Mouse (Mus musculus) heart, adult 8-10 months (tissue): ENCODE measurements at regions not wholly inside any gene's neighbourhood (a gene's known extent, or its start where the extent isn't known, plus 50 kb on each side); places are given as distances from the start of the nearest gene placed in this dataset.
A peak's percentile ranks its signal among the peaks of the same experiment; 100 is the strongest.

Experiments
- DNase-seq: peaks from one replicate; pipeline ENCODE4 v3.0.0; 2022; ENCODE audit warnings: low spot score

DNA sequence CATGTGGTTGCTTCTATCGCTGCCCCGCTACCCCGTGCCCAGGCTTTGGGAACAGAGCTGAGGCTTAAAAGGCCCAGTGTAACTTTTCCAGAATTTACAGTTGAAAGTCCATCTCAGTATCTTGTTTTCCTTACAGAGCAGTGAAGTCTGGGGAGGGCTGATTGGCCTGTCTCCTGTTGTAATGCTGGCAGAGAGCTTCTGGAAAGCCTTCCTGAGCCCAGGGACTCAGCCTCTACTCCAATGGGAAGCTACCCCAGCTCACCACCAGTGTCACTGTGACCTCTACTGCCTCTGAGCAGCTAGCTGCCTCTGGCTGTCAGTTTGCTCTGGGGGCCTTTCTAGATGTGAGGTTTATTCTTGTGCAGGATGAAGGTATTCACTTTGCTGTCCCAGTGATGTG is 87.5 kb downstream of the Kcnrg start:
- no peak for DNase-seq

DNA sequence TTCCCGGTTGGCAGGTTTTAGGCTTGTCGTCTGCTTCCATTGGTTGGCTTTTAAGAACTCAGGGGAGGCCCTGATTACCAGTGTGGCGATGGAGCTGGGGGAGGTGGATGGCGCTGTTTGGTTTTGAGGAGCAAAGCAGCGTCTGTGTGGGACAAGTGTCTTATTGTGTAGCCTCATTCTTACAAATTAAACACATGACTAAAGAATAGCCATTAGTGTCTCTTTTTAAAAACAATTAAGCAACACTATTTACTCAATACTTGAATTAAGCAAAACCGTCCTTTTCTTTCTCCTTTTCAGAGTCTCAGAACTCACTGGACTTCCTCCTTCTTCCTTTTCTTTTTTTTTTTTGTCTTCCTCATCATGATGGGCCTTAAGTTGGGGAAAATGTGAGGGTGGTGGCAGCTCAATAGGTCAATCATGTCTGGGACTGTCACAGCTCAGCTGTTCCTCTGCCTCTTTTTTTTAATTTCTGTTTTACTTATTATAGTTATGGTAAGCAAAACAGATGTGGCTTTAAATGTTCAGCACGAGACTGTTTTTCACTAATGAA is 89.1 kb downstream of the Kcnrg start:
- no peak for DNase-seq

DNA sequence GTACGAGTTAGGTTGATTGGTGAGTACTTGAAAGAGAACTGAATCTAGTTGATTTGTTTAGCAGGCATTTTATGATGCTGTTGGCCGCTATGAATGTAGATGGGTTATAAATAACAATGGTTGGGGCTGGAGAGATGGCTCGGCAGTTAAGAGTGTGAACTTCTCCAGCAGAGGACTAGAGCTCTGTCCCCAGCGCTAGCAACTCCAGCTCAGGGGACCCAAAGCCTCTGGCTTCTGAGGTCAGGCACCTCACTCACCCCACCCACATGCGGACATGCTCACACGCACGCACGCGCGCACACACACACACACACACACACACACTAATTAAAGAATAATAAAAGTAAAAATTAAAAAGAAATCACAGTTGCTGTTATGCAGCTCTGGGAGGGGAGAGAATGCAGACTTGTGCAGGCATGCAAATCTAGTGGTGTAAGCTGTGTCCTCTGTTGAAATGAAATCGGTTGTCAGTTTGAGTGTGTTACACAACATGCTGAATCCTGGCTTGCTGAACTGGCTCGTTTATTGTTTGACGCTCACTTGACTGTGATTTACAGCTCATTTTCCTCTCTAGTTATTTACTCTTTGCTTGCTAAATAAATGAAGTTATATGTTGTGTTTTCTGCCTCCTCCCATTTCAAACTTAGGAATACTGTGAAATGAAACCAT is 89.8 kb downstream of the Kcnrg start:
- DNase-seq, result no peak

DNA sequence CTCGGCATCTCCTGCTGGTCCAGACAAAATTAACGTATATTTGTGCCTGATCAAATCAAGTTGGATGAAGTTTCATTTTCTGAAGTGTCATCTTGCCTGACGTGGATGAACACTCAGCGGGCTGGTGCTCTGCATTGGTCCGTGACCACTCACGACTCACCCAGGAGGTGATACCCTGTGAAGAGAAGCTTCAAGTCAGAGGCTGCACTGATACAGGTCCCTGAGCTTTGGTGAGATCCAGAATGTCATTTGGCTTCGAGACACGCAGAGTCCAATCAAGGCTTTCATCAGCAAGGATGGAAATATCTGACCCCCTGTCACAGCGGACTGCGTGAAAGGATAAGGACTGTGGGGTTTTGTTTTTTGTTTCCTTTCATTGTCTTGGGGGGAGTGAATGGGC is 90.4 kb downstream of the Kcnrg start:
- no peak for DNase-seq

DNA sequence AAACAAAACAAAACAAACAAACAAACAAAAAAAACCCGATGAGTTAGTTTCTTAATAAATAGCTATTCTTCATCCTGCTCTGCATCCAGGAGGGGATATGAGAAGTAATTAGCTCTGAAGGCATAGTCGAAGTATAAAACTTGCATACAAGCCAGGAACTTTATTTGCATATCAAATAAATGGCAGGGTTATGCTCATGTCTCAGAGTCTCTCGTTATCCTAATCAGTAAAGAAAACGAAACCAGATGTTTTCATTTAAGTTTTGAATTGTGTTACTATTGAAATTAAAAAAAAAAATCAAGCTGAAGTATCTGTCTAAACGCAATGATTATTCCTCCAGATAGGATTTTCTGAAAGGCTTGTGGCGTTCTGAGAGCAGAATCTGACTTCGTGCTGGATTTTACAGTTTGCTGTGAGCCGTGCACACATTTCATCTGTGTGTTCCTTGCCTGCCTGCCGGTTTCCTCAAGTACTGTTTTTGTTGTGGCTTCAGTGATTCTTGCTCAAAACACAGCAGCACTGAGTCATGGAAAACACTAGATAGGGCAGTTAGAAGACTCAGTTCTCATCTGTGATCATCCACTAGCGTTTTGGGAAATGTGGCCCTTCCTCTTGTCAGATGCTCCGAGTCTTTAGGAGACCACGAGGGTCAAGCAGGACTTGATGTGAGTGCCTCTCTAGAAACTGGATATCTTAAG is 91.2 kb downstream of the Kcnrg start:
- no peak for DNase-seq

DNA sequence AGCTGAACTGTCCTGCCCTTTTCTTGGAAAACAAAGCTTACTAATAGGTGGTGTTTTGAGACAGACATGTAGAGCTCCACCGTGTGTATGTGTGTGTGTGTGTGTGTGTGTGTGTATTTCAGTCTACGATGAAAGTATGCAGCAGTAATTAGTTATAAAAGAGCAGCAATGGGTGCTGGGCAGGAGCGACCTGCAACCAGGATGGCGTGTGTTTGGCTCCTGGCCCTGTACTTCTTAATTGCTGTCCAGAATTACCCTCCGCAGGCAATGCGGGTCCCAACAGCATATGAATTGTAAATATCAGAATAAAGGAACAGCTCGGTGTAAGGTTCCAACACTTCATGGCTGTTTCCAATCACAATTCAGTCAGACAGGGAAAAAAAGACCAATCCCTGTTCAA is 92.4 kb downstream of the Kcnrg start:
- DNase-seq, result no peak

DNA sequence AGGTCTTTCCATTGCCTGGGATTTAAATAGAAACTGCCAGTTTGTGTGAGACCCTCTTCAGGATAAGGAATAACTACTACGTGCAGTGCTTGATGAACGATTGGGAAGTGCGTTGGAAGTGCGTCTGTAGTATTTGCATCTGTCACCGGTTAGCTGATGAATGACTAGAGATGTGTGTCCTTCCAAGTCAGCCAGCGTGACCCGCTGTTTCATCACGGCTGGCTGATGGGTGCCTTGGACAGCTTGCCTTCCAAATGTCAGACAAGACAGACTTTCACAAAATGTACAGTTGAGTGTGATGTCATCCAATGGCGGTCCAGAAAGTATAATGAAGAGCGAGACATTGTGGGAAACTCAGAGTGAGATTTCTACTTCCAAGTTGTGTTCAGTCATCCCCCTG is 93.9 kb downstream of the Kcnrg start:
- DNase-seq, result no peak

DNA sequence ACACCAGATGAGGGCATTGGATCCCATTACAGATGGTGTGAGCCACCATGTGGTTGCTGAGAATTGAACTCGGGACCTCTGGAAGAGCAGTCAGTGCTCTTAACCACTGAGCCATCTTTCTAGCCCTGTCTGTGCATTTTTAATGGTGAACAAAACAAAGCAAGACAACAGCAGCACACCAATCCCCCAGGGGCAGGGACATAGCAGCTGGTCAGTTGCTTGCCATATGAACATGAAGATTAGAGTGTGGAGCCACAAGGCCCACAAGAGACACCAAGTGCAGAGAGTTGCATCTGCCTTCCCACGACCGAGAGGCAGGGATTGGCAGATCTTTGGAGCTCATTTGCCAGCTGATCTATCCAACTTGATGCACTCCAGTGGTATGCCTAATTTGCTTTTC is 96.7 kb downstream of the Kcnrg start:
- DNase-seq, result no peak

DNA sequence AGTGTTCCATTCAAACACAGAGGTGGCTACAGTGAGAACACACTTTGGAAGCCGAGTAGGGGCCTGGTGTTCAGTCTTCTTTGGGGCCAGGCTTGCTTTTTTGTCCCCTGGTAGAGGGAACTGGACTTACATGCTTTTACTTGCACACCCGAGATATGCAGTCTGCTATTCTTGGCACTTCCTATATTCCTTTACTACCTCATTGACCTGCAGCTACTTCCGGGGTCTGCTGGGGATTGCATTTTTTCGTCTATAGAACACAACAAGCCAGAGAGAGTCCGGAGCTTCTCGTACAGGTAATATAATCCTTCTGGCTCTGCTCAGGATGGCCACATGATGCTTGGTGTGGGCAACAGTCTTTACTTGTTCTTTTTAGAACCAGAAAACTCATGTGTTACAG is 99.7 kb downstream of the Kcnrg start:
- DNase-seq, result no peak

DNA sequence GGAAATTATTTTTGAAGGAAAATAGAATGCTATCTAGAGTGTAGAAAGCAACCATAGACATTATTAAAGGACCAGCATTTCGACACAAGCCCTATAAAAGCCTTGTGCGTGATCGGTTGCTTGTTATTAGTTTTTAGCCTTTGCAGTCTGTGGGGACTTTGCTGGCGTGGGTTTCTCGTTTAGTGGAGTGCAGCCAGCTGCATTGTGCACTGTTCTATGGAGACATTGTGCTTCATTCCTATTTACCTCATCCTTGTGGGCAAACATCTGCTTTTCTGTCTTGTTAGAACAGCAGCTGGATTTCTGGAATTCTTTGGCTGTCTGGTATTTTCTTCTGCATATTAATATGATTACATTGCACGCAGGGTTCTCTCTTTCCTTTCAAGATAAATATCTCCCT is 101.1 kb downstream of the Kcnrg start:
- DNase-seq, result no peak

DNA sequence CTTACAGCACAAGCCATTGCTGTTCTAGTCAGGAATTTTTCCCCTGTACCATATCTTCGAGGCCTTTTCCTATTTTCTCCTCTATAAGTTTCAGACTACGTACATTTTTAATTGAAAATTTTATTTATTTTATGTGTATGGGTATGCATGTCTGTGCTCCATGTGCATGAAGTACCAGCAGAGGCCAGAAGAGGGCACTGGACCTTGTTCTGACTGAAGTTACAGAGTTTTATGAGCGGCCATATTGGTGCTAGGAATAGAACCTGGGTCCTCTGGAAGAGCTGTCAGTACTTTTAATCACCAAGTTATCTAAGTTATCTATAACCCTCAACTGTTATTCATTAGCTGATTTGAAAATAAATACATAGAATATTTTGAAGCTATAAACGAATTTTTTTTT is 108.5 kb downstream of the Kcnrg start:
- DNase-seq, result no peak

DNA sequence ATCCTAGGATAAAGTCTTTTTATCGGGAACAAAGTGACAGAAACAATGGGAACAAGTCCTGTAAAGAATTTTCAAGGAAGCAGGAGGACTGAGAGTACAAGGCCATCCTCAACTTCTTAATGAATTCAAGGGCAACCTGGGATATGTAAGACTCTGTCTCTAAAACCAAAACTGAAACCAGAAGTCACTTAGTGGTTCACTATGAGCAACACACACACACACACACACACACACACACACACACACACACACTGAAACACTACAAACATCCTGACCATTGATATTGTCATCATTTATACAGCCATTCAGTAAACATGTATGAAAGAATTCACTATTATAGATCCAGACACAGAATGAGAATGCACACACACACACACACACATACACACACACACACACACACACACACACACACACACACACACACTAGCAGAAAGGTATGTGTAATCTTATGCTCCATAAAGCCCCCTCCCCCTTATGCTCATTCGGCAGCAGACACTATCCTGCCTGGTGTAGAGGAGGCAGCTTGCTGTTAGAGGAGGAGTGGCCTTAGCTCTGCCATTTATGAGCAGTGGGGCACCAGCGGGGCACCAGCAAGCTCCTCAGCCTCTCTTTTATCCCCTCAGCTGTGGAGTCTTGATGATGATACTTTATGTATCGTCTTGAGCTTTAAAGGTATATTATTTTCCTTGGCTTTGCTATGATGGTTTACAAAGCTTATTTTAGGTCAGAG is 111.3 kb downstream of the Kcnrg start:
- DNase-seq, result no peak

DNA sequence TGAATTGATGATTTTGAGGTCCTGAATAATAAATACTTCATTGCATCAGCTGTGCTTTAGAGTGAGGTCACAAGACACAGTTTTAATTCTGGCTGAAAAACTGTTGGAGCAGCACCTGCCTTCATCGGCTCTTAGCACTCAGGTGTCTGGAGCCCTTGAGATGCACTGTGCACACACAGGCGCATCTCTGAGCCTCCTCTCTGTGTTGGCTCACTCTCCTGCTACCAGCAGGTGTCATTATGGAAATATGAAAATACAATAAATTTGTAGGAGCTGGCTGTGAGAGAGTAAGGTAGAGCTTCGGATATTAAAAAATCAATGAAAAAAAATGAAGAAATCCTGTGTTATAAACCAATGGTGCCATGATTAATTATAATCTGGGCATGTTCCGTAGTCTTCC is 114.0 kb downstream of the Kcnrg start:
- DNase-seq, result no peak

DNA sequence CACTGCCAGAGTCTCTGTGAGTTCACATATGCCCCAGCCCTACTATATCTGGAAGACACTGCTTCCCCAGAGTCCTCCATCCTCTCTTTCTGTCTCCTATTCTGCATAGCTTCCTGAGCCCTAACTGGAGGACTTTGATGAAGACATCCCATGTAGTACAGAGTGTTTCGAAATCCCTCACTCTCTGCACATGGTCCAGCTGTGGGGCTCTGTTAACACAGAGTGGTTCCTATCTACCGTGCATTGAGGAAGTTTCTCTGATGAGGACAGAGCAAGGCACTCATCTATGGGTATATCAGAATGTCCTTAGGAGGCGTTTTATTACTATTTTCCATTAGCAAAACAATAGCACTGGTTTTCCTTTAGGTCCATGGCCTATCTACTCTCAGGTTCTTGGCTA is 117.7 kb downstream of the Kcnrg start:
- DNase-seq, result no peak

DNA sequence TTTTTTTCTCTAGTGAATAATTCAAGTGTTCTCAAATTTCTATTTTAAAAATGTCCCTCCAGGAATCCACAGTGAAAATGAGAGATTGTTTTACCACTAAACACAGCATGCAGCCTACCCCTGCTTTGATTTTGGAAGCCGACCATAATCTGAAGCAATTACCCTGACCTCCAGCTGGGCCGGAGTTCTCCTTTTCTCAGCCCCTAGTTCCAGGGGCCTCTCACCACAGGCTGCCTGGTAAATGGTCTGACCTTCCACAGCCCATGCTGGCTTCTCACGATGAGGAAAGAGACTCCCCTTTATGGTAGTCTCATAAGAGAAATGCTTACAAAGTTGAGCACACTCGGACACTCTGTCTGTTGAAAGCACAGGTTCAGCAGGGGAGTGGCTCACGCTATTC is 121.3 kb downstream of the Kcnrg start:
- no peak for DNase-seq

DNA sequence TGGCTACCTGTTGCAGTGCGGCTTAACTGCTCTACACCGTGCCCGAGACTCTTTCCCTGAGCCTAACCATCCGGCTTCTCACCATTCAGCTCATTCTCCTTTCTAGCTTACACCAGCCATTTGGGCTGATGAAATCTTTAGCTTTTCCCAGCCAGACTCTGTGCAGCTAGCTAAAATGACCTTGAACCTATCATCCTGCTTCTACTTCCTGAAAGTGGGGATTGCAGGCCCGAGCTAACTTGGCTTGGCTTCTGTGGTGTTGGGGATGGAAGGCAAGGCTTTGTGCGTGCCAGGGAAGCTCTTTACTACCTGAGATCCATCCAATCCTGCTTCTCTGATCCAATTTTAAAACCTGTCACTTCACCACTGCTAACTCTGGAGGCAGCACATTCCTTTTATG is 128.3 kb downstream of the Kcnrg start:
- DNase-seq, result no peak

DNA sequence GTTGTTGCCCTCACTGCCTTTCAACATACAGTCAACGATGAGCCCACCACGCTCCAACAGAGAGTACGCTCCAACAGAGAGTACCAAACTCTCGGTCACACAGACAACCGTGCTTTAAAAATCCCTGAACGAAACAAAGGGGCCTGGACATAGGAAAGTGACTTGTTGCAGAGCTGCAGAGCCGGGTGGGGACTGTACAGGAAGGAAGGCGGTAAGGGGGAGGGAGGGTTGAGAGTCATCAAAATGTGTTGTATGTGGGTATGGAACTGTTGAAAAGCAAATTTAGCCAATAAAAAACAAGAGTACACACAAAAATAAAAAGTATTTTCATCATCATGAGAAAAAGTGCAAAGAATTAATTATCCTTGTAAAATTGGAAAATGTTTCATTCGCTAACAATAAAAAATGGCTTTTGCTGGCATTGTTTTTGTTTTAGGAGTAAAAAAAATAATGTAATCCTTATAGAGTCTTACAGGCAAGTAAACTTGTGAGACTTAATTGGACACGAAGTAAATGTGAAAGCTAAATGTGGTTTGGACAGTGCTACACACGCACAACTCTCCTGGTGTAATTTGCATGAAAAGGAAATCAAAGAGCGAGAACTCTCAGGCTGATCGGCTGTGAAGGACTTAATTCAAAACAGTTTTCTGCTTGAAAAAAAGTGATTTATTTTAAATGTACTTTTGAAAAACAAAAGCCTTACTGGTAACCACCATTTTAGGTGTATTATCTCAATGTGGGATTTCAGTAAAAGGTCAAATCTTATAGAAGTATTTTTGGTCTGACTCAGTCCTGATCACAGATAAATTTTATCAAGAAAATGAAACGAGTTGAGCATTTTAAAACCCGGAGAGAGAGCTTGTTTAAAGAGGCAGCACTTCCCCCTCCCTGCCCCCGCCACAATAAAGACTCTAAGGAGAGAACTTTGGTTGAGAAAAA is 129.4 kb downstream of the Kcnrg start:
- DNase-seq, result peak; percentile 32

DNA sequence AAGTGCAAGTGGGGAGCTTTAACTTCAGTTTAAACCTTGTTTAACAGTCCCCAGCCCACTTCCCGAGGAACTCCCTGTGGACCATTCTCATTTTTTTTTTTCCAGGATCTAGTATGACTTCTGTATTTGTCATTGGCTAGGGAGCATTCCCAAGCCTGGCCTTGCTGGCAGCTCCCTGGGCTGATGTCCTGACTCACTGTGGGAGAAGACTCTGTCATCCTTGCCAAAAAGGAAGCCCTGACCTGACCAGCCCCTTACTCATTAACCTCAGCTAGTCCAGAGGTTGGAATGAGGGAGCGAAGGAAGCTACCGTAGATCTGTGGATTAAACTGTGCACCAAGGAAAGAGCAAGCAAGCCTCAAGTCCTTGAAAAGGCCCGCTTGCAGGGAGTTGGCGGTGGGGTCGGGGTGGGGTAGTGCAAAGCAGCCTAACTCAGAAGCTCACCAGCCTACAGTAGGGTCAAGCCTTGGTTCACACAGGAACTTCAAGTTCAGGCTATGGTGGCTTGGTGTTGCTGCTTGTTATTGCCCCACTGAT is 130.3 kb downstream of the Kcnrg start:
- DNase-seq, result peak; percentile 35

DNA sequence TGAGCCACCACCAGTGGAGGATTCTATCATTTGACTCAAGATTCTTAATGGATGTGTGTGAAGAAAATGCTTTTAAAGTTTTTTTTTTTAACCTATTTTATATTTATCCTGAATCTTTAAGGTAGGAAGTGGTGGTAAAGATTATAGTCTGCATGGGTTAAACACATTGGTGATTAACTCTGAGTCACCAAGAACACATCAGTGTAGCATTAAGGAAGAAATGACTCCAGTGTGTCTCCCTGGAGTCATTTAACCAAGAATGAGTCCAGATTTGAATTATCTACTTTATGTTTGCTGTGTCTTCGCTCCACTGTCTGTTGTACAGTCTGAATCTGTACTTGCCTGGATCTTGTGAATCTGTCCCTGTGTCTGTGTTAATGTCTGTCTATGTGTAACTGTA is 132.2 kb downstream of the Kcnrg start:
- DNase-seq, result no peak

DNA sequence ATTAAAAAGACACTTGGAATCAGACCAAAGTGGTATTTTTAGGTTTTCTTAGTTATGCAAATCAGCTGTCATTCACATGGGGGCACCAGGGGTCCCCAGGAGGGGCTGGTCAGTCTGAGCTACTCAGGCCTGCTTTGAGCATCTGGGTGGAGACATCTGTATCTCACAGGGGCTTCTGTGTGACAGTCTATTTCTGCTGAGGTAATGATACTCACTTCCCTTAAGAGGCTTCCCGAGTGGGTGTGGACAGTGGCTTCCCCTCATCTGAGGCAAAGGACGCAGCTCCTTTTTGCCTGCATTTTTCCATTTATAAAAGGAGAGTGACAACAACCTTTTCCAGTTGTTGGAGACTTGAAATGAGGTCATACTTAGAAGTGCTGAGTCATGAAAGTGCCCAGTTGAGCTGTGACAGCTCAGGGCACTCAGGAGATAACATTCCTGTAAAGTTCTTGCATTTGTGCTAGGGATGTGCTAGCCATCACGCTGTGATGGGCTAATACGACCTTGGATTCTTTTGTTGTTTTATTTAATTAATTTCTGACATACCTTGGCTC is 136.7 kb downstream of the Kcnrg start:
- DNase-seq, result no peak

DNA sequence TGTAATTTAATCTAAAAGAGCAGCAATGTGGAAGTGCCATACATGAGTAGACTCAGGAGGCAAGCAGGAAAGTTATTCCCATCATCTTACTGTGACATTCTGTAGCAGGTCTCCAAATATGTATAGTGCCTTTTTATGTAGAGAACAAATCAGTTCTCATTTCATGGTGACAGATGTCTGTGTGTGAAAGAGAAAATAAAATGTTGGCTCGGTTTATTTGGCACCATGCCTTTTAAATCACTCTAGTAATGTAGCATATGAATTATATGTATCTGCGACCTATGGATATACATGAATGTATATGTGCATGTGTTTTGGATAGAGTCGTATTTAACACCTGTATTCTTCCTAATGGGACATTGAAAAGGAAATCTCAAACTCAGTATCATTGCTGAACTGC is 146.2 kb downstream of the Kcnrg start:
- no peak for DNase-seq
